Mouse (Mus musculus) lung, embryonic 14.5 days (tissue): Measurements from ENCODE around the gene Zkscan16. TPM values are rescaled to one million over a fixed set of nuclear protein-coding genes. Genes with fewer than 3 reads are reported as not detected.
A peak's percentile ranks its signal among the peaks of the same experiment; 100 is the strongest.

ENCODE experiments used
- ATAC-seq: fragments of 200-750 bp; cut with Nextera tagmentation; 2 replicates; pipeline ENCODE4 v1.8.0; 2017; ENCODE audit warnings: mild to moderate bottlenecking, moderate TSS enrichment, moderate library complexity; ENCODE audit not compliant: insufficient read depth
- DNase-seq: peaks from one replicate; pipeline ENCODE4 v3.0.0-alpha.2; 2015
- H3K27ac ChIP-seq: fragments of 300-500 bp; sonication (generic); 2 replicates; pipeline ENCODE4 v1.5.1; 2014; ENCODE audit warnings: low read depth, mild to moderate bottlenecking, moderate library complexity
- H3K27me3 ChIP-seq: fragments of 300-500 bp; sonication (generic); 2 replicates; pipeline ENCODE4 v1.6.1; 2014; ENCODE audit warnings: low read length, control low read depth; ENCODE audit not compliant: insufficient read depth
- H3K36me3 ChIP-seq: fragments of 300-500 bp; sonication (generic); 2 replicates; pipeline ENCODE4 v1.6.1; 2014; ENCODE audit warnings: control low read depth; ENCODE audit not compliant: insufficient read depth
- H3K4me1 ChIP-seq: fragments of 300-500 bp; sonication (generic); 2 replicates; pipeline ENCODE4 v1.6.1; 2014; ENCODE audit warnings: antibody characterized with exemption, control low read depth; ENCODE audit not compliant: insufficient read depth
- H3K4me2 ChIP-seq: fragments of 300-500 bp; sonication (generic); 2 replicates; pipeline ENCODE4 v1.6.1; 2014; ENCODE audit warnings: mild to moderate bottlenecking
- H3K4me3 ChIP-seq: fragments of 300-500 bp; sonication (generic); 2 replicates; pipeline ENCODE4 v1.5.1; 2014; ENCODE audit warnings: low read depth, low read length
- H3K9ac ChIP-seq: fragments of 300-500 bp; sonication (generic); 2 replicates; pipeline ENCODE4 v1.6.1; 2014
- H3K9me3 ChIP-seq: fragments of 300-500 bp; sonication (generic); 2 replicates; pipeline ENCODE4 v1.6.1; 2016; ENCODE audit warnings: low read depth, low read length, control low read depth
- CTCF ChIP-seq: IDR thresholded peaks from 2 replicates; pipeline ENCODE4 v1.5.1; 2016; ENCODE audit warnings: antibody characterized with exemption, low read depth
- WGBS: fragments of 180-500 bp; shearing (Covaris S2); extraction: QIAGEN DNeasy Blood & Tissue Kit; methylation state at CpG from one replicate; pipeline ENCODE4 v1.1.7; 2014; 5-methylcytosine and 5-hydroxymethylcytosine counted together
- polyA plus RNA-seq: library from polyadenylated mRNA; unstranded; fragments of >200 nt; fragmentation: Nextera tagmentation; extraction: Ambion mirVana; gene quantifications from 2 replicates; pipeline ENCODE4 v1.2.1, GENCODE M21; 2014

Gene Zkscan16
- polyA plus RNA-seq, 1 experiment from 2014 or later, result 0.70 TPM

GRCm38 (mm10) chr4:58990609-58991434 lies 47.4 kb downstream of the Zkscan16 start:
- Histone ChIP-seq H3K27me3 (no peaks in the 10 kb centered on the region), H3K4me1 (peaks cover 8% of the 10 kb centered on the region; the same call in 1 of the 2 replicates), H3K9me3 (no peaks in the 10 kb centered on the region), H3K27ac (no peak overlapping the region), H3K9ac (no peak overlapping the region), H3K4me2 (no peak overlapping the region), H3K4me3 (no peak overlapping the region), H3K36me3 (no peaks in the 10 kb centered on the region)
- no peak for ATAC-seq
- no peak for TF ChIP-seq CTCF
- 84% methylated on average over 17 of the region's 17 CpGs for WGBS
- no peak for DNase-seq

GRCm38 (mm10) chr4:58992195-58992594 lies 48.8 kb downstream of the Zkscan16 start:
- Histone ChIP-seq H3K4me3 (no peak overlapping the region), H3K27ac (no peak overlapping the region), H3K9me3 (no peaks in the 10 kb centered on the region), H3K36me3 (no peaks in the 10 kb centered on the region), H3K9ac (no peak overlapping the region), H3K4me1 (peaks cover 8% of the 10 kb centered on the region; the same call in 1 of the 2 replicates), H3K27me3 (no peaks in the 10 kb centered on the region), H3K4me2 (no peak overlapping the region)
- WGBS, result 46% methylated on average over 5 of the region's 5 CpGs
- ATAC-seq (no peak), DNase-seq (no peak)
- no peak for TF ChIP-seq CTCF

GRCm38 (mm10) chr4:58994762-58995161 lies 51.3 kb downstream of the Zkscan16 start, which contains the start of gene Dnajc25:
Gene Dnajc25, plus strand, starts transcription at chr4:58995062.
- 64% methylated on average over 4 of the region's 4 CpGs for WGBS
- no peak within 1 kb of the TSS for H3K27ac ChIP-seq
- no peak for DNase-seq

GRCm38 (mm10) chr4:58995251-58995693 lies 51.8 kb downstream of the Zkscan16 start:
- Histone ChIP-seq H3K4me2 (no peak overlapping the region), H3K27ac (no peak overlapping the region), H3K9ac (no peak overlapping the region; the same call in 1 of the 2 replicates), H3K36me3 (no peaks in the 10 kb centered on the region), H3K9me3 (no peaks in the 10 kb centered on the region), H3K27me3 (no peaks in the 10 kb centered on the region), H3K4me3 (no peak overlapping the region), H3K4me1 (peaks cover 8% of the 10 kb centered on the region; the same call in 1 of the 2 replicates)
- ATAC-seq (no peak), DNase-seq (peak; percentile 31)
- WGBS, result 31% methylated on average over 8 of the region's 8 CpGs
- no peak for TF ChIP-seq CTCF

More at GRCm38 (mm10) chr4:58994762-58995161, 51.3 kb downstream of the Zkscan16 start, which contains the start of gene Dnajc25:
- no peaks in the 10 kb centered on the region for H3K27me3 ChIP-seq
- peaks cover 8% of the 10 kb centered on the region; the same call in 1 of the 2 replicates for H3K4me1 ChIP-seq
- no peak within 1 kb of the TSS; the same call in 1 of the 2 replicates for H3K9ac ChIP-seq
- H3K4me3 ChIP-seq, result no peak within 1 kb of the TSS
- H3K36me3 ChIP-seq, result no peaks in the 10 kb centered on the region
- no peak for ATAC-seq
- no peak for TF ChIP-seq CTCF
- no peak within 1 kb of the TSS for H3K4me2 ChIP-seq
- no peaks in the 10 kb centered on the region for H3K9me3 ChIP-seq

- ATAC-seq, result no peak
- WGBS, result 32% methylated on average over 5 of the region's 5 CpGs
- H3K27ac ChIP-seq, result no peak overlapping the region
These were observed 53.7 kb downstream of the Zkscan16 start for GRCm38 (mm10) chr4:58997081-58997480.

GRCm38 (mm10) chr4:58998688-58999087 lies 55.3 kb downstream of the Zkscan16 start:
- H3K9me3 ChIP-seq, result no peaks in the 10 kb centered on the region
- H3K4me1 ChIP-seq, result peaks cover 3% of the 10 kb centered on the region; the same call in 1 of the 2 replicates
- 59% methylated on average over 1 of the region's 1 CpGs for WGBS
- H3K4me3 ChIP-seq, result no peak overlapping the region
- H3K27ac ChIP-seq, result no peak overlapping the region
- no peak for DNase-seq
- H3K4me2 ChIP-seq, result no peak overlapping the region
- H3K36me3 ChIP-seq, result no peaks in the 10 kb centered on the region
- no peak for ATAC-seq
- no peak overlapping the region; the same call in 1 of the 2 replicates for H3K9ac ChIP-seq
- TF ChIP-seq CTCF, result no peak
- H3K27me3 ChIP-seq, result no peaks in the 10 kb centered on the region

More at GRCm38 (mm10) chr4:58997081-58997480, 53.7 kb downstream of the Zkscan16 start:
- Histone ChIP-seq H3K4me3 (no peak overlapping the region), H3K4me1 (peaks cover 7% of the 10 kb centered on the region; the same call in 1 of the 2 replicates), H3K9ac (no peak overlapping the region), H3K4me2 (no peak overlapping the region), H3K36me3 (no peaks in the 10 kb centered on the region), H3K27me3 (no peaks in the 10 kb centered on the region), H3K9me3 (no peaks in the 10 kb centered on the region)
- no peak for DNase-seq
- TF ChIP-seq CTCF, result no peak

GRCm38 (mm10) chr4:58999686-59000085 lies 56.3 kb downstream of the Zkscan16 start:
- peak; percentile 91 for DNase-seq
- WGBS, result 8% methylated on average over 2 of the region's 2 CpGs
- Histone ChIP-seq H3K9me3 (no peaks in the 10 kb centered on the region), H3K4me1 (peaks cover 10% of the 10 kb centered on the region; the same call in 1 of the 2 replicates), H3K27me3 (no peaks in the 10 kb centered on the region), H3K27ac (no peak overlapping the region), H3K4me2 (no peak overlapping the region), H3K4me3 (no peak overlapping the region), H3K36me3 (no peaks in the 10 kb centered on the region), H3K9ac (no peak overlapping the region)
- peak; percentile 90 for TF ChIP-seq CTCF
- ATAC-seq, result no peak
